Mouse (Mus musculus) left cerebral cortex, adult 2 months (tissue): ENCODE data around the gene Cfap298. TPM values are rescaled to one million over a fixed set of nuclear protein-coding genes. Genes with fewer than 3 reads are reported as not detected.

ENCODE experiments used
- DNase-seq, 2 experiments: peaks; one replicate each; pipeline ENCODE4 v3.0.0; 2021 to 2022; ENCODE audit warnings: low spot score in 2 of 2, mixed read lengths in 1 of 2; ENCODE audit errors: extremely low spot score in 1 of 2
- H3K27ac ChIP-seq: fragments of 200-600 bp; 2 replicates; pipeline ENCODE4 v1.8.1; 2022
- H3K4me3 ChIP-seq: fragments of 200-600 bp; 2 replicates; pipeline ENCODE4 v1.8.1; 2022
- CTCF ChIP-seq: fragments of 200-600 bp; IDR thresholded peaks from 2 replicates; pipeline ENCODE4 v1.8.1; 2022; ENCODE audit warnings: antibody characterized with exemption, mild to moderate bottlenecking, moderate library complexity
- intact Hi-C: fragments of 180-260 bp; cut with DNase I; formaldehyde crosslinking; loops from one replicate; pipeline ENCODE4 v1.15.1; 2025
- total RNA-seq, 2 experiments: library from RNA; stranded (reverse); gene quantifications; 2 replicates each; pipeline ENCODE4 v1.2.3; 2021

Gene Cfap298
- total RNA-seq, 2 experiments from 2014 or later, result 40.6 to 42.1 TPM

- Histone ChIP-seq H3K27ac (no peak overlapping the region), H3K4me3 (no peak overlapping the region)
- TF ChIP-seq CTCF, result no peak
- intact Hi-C loops, result no loop called here
- DNase-seq, result no peak
Measured at GRCm38 (mm10) chr16:90910855-90911533, 23.9 kb downstream of the Cfap298 start.

DNA sequence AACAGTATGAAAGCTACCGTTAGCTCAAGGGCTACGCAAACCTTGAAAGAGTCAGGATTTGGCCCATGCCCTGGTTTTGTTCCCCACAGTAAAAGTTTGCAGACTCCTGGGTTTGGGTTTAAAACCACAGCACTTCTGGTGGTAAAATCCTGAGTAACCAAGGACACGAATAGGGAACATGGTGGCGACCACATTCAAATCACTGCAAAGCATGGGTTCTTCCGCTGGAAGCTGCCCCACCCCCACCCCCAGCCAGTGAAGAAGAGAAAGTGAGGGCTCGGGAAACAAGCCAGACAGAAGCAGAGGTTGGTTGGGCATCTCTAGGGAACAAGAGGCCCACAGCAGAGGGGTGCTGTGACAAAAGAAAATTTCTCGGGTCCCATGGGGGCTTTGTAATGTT lies 27.7 kb downstream of the Cfap298 start:
- no peak for TF ChIP-seq CTCF
- H3K4me3 ChIP-seq, result no peak overlapping the region
- H3K27ac ChIP-seq, result no peak overlapping the region
- intact Hi-C loops, result no loop called here
- no peak for DNase-seq

DNA sequence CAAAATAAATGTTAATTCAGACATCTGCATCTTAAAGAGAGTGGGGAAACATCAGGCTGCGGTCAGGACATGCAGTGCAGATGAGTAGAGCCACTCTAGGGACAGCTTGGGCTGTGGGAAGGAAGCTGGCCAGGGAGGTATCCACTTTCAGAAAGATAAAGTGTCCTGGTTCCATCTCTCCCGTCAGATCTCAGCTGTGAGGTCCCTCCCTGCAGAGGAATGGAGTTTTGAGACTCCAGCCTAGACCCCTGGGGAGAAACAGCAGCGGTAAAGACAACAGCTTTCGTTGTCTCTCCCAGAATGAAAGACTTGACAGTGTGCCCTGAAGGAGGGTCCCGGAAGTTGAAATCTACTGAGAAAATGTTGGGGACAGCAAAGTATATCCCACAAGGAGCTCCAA lies 31.6 kb downstream of the Cfap298 start:
- Histone ChIP-seq H3K27ac (no peak overlapping the region), H3K4me3 (no peak overlapping the region)
- intact Hi-C loops, result no loop called here
- TF ChIP-seq CTCF, result no peak
- no peak for DNase-seq

DNA sequence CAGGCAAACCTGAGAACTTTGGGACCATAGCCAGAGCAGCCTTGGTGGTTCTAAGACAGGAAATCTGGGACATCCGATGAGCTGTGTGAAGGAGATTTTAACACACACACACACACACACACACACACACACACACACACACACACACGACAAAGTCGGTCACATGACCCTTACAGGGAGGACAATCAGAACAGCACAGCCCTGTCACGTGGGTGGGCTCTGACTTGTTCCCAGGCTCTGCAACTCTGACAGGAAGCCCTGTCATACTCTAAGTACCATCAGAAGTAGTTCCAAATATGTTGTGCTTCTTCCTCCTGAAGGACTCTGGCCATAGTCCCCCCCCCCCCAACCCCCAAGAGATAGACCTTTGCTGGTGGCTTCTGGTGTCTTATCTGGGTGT lies 33.5 kb downstream of the Cfap298 start:
- no peak for TF ChIP-seq CTCF
- H3K4me3 ChIP-seq, result no peak overlapping the region
- DNase-seq, result no peak
- intact Hi-C loops, result no loop called here
- H3K27ac ChIP-seq, result no peak overlapping the region

DNA sequence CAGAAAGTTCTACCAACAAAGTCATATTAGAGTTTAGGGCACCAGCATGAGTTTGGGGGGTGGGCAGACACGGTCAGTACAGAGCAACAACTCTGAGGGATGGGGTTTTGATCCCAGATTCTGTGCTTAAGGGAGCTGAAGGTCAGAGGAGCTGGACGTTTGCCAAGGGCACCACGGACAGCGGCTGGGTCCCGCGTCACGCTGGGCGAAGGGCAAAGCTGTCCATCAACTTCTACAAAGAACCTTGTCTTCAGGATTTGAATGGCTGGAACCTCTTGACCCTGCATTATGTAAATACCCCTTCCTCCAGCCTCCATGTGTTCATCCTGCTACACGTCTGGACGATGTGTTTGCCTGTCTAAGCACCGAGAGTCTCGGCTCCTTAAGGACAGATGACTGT lies 35.4 kb downstream of the Cfap298 start:
- no peak for TF ChIP-seq CTCF
- DNase-seq, result no peak
- no peak overlapping the region for H3K4me3 ChIP-seq
- H3K27ac ChIP-seq, result no peak overlapping the region
- intact Hi-C loops, result no loop called here

GRCm38 (mm10) chr16:90897651-90898050 lies 37.3 kb downstream of the Cfap298 start:
- intact Hi-C loops, result no loop called here
- Histone ChIP-seq H3K27ac (no peak overlapping the region), H3K4me3 (no peak overlapping the region)
- no peak for DNase-seq
- no peak for TF ChIP-seq CTCF

DNA sequence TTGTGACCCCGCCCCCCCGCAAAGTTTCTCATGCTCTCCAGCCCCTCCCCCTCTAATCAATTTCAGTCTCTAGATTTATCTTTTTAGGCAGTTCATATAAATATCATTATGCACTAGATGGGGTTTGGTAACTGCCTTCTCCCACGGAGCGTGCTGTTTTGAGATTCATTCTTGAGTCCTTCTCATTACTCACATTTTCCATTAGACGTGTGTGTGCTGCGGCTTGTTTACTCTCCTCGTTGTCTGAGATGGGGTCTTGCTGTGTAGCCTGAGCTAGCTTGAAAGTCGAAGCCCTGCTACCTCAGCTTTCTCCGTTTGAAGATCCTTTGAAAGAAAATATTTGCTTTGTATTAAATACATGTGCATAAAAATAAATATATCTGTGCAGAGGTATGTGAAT lies 41.1 kb downstream of the Cfap298 start:
- no peak for DNase-seq
- no peak for TF ChIP-seq CTCF
- H3K4me3 ChIP-seq, result no peak overlapping the region
- intact Hi-C loops, result no loop called here
- no peak overlapping the region for H3K27ac ChIP-seq

DNA sequence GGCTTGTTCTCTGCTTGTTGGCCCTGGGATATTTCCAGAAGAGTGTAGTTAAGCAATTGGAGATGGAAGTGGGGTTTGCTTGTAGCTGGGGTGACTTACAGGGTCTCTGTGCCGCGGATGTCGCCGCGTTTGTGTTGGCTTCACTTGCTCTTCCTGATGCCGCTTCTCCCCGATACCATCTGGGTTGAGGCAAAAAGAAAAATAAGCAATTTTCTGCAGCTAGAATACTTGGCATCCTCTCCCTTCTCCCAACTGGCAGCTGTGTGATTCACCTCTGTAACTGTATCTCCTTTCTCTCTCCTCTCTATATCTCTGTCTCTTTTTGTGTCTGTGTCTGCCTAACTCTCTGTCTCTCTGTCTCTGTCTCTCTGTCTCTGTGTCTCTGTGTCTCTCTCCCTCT lies 41.9 kb downstream of the Cfap298 start:
- intact Hi-C loops, result no loop called here
- no peak overlapping the region for H3K27ac ChIP-seq
- DNase-seq, result no peak
- H3K4me3 ChIP-seq, result no peak overlapping the region
- TF ChIP-seq CTCF, result no peak

DNA sequence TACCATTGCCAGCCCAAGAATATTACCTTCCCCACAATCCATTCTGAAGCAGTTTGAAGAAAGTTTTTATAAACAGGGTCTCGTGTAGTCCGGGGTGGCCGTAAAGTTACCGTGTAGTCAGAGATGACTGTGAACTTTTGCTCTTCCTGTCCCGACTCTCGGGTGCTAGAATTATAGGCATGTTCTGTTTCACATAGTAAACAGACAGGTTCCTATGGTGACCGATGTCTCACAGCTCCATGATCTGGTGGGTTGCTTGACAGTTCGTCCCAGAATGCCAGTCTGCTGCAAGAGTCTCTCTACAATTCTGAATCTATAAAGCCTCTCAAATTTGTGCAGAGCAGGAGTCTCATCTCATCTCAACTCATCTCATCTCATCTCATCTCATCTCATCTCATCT lies 42.8 kb downstream of the Cfap298 start:
- DNase-seq, result no peak

GRCm38 (mm10) chr16:90891601-90892000 lies 43.3 kb downstream of the Cfap298 start:
- Histone ChIP-seq H3K4me3 (no peak overlapping the region), H3K27ac (no peak overlapping the region)
- TF ChIP-seq CTCF, result no peak
- no peak for DNase-seq
- intact Hi-C loops, result no loop called here

More for the DNA sequence above, 42.8 kb downstream of the Cfap298 start:
- intact Hi-C loops, result no loop called here
- no peak for TF ChIP-seq CTCF
- Histone ChIP-seq H3K27ac (no peak overlapping the region), H3K4me3 (no peak overlapping the region)

DNA sequence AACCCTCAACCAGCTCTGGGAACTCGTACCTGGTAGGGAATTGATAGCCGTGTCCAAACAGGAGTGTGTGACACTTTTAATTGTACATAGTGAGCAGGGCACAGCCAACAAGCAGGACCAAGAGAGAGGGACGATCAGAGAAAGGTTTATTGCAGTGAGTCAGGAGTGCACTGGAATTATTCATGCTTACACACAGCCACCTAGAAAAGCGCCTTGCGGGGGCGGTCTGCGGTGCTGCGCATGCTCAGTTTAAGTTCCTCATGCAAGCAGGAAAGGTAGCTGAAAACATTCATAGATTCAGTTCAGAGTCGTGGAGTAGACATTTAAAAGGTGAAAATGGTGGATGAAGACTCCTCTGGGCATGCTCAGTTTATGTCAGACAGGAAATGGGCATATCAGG lies 44.2 kb downstream of the Cfap298 start:
- TF ChIP-seq CTCF, result no peak
- Histone ChIP-seq H3K27ac (no peak overlapping the region), H3K4me3 (no peak overlapping the region)
- intact Hi-C loops, result no loop called here
- DNase-seq, result no peak

- no peak for DNase-seq
- intact Hi-C loops, result no loop called here
- TF ChIP-seq CTCF, result no peak
- Histone ChIP-seq H3K27ac (no peak overlapping the region), H3K4me3 (no peak overlapping the region)
Measured at GRCm38 (mm10) chr16:90885781-90886565, 48.9 kb downstream of the Cfap298 start.

GRCm38 (mm10) chr16:90885351-90885750 lies 49.6 kb downstream of the Cfap298 start:
- intact Hi-C loops, result no loop called here

More at GRCm38 (mm10) chr16:90885351-90885750, 49.6 kb downstream of the Cfap298 start:
- no peak for DNase-seq
- TF ChIP-seq CTCF, result no peak
- no peak overlapping the region for H3K4me3 ChIP-seq
- H3K27ac ChIP-seq, result no peak overlapping the region
